Mouse (Mus musculus): ENCODE data around the gene Ripor2.
"Not testable (repeated sequence)": the region's sequence is repeated elsewhere in the genome, so short reads cannot be mapped to it uniquely, and the experiment has no call there.

The Ripor2 gene

GRCm38 (mm10) chr13:24761403-24762227 lies 179.6 kb downstream of the Ripor2 start, which contains the start of gene Gmnn:
Gene Gmnn, minus strand, starts transcription at chr13:24761923.
- DNase-seq (ENCODE audit: low read depth, low spot score), result peak; percentile 96

- no peak for DNase-seq (ENCODE audit: low read depth, low spot score)
These were observed 180.3 kb downstream of the Ripor2 start for GRCm38 (mm10) chr13:24762254-24762653.

GRCm38 (mm10) chr13:24767809-24768208 lies 185.8 kb downstream of the Ripor2 start:
- DNase-seq (ENCODE audit: low read depth, low spot score), result not testable (repeated sequence)

GRCm38 (mm10) chr13:24771482-24771881 lies 189.5 kb downstream of the Ripor2 start:
- not testable (repeated sequence) for DNase-seq (ENCODE audit: low read depth, low spot score)

- DNase-seq (ENCODE audit: low read depth, low spot score), result peak; percentile 88
These were observed 194.3 kb downstream of the Ripor2 start for GRCm38 (mm10) chr13:24776146-24776844.

GRCm38 (mm10) chr13:24778026-24778425 lies 196.0 kb downstream of the Ripor2 start:
- no peak for DNase-seq (ENCODE audit: low read depth, low spot score)

GRCm38 (mm10) chr13:24778706-24779380 lies 196.9 kb downstream of the Ripor2 start:
- DNase-seq (ENCODE audit: low read depth, low spot score), result peak; percentile 57

GRCm38 (mm10) chr13:24781916-24782315 lies 199.9 kb downstream of the Ripor2 start:
- DNase-seq (ENCODE audit: low read depth, low spot score), result no peak
